Mouse (Mus musculus): Measurements from ENCODE around the gene Dennd2c. TPM values are rescaled to one million over a fixed set of nuclear protein-coding genes. Genes with fewer than 3 reads are reported as not detected.

The Dennd2c gene
- 2.2 TPM for total RNA-seq (2023)

DNA sequence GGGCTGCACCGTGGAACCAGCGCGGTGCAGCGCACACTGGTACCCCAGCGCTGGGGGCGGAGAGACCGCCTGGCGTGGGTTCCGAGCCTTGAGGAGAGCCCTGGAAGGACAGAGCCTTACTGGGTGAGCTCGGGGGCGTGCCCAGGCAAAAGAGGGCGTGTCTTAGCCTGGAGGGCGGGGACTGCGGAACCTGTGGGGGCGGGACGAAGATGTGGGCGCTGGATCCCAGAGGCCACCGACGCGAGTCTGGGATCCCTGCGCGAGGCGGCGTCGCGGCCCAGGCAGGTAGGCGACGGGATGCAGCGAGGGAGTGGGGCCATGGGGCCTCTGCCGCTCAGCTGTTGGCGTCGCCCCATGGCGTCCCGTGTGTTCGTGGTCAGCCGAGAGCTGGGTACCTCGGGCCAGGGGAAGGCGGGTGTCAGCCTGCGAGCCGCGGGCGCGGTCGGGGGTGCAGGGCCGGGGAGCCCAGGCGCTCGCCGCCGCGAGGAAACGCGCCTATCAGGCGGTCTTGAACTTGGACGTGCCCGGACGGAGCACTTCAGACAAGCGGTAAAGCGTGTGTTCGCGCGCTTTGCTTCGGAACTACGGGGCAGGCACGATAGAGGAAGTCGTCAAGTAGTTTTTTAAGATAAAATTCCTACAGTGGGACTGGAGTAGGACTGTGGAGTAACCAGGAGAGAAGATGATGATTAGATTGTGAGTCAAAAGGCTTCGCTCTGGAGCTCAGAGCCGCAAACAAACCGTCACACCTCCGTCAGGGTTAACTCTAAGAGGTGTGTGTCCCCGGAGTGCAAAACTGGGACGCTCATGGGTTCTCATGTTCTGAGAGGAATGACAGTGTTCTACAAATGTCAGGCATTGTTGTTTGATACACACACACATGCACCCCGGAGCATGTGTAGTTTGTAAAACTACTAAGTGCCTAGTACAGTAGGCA, at the start of gene Dennd2c:
Gene Dennd2c, plus strand, starts transcription at position 151 of the 937 bp plus-strand sequence.

GRCm38 (mm10) chr3:103058207-103059157, 43.9 kb upstream of the Dennd2c start, which contains the start of gene Nras:
TSS of gene Nras (plus strand) at chr3:103058285.

GRCm38 (mm10) chr3:103073771-103074170, 28.6 kb upstream of the Dennd2c start, which contains the start of gene Ampd1:
TSS of gene Ampd1 (plus strand) at chr3:103074014.

GRCm38 (mm10) chr3:103171505-103172267, 69.3 kb downstream of the Dennd2c start, which contains the start of gene Bcas2:
TSS of gene Bcas2 (plus strand) at chr3:103171655.

Other genes with a start within 250 kb of the Dennd2c start
- 0.29 TPM for gene Sycp1, start 166.5 kb upstream of the Dennd2c start, total RNA-seq (2023)
- not detected for gene Nr1h5, start 138.5 kb upstream of the Dennd2c start, total RNA-seq (2023)
- gene Sike1, start 106.9 kb upstream of the Dennd2c start, total RNA-seq (2023), result 106 TPM
- gene Csde1, start 82.2 kb upstream of the Dennd2c start, total RNA-seq (2023), result 608 TPM
- gene Nras, start 44.3 kb upstream of the Dennd2c start, total RNA-seq (2023), result 84.8 TPM
- 15.7 TPM for gene Ampd1, start 28.6 kb upstream of the Dennd2c start, total RNA-seq (2023)
- gene Bcas2, start 69.1 kb downstream of the Dennd2c start, total RNA-seq (2023), result 91.9 TPM
- 69.2 TPM for gene Trim33, start 176.7 kb downstream of the Dennd2c start, total RNA-seq (2023)

All from CD4-positive naive resting alpha-beta T cell, adult 76 days (primary cell).